Mouse (Mus musculus) cerebellum, adult 2 months (tissue): ENCODE measurements around the gene Rcan2.

Experiments used
- CTCF ChIP-seq: fragments of 200-500 bp; IDR thresholded peaks from 2 replicates; pipeline ENCODE4 v1.5.1; 2011; ENCODE audit warnings: low read depth, mild to moderate bottlenecking, control low read depth, low read length, moderate library complexity, borderline replicate concordance; ENCODE audit not compliant: insufficient read depth
- POLR2A ChIP-seq: fragments of 200-500 bp; IDR thresholded peaks from 2 replicates; pipeline ENCODE4 v1.6.1; 2011; ENCODE audit warnings: low read length, control low read depth, borderline replicate concordance; ENCODE audit not compliant: insufficient read depth

DNA sequence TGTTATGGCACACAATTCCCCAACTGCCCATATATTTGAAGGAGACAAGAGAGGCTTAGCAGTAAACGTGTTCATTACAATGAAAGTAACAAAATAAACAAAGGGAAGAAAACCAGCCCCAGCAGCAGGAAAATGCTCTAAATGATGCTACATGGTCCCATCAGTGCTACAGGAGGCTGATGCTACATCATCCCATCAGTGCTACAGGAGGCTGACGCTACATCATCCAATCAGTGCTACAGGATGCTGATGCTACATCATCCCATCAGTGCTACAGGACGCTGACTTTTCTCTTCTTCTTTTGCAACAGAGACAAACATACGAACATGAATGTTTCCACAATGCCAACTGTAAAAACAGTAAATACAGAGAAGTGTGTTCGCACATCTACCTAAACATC lies 73.3 kb downstream of the Rcan2 start:
- TF ChIP-seq POLR2A (no peak), CTCF (no peak)
